Mouse (Mus musculus) forebrain, embryonic 14.5 days (tissue): Measurements from ENCODE around the gene Ckap5. TPM values are rescaled to one million over a fixed set of nuclear protein-coding genes. Genes with fewer than 3 reads are reported as not detected.

ENCODE experiments used
- ATAC-seq: fragments of 200-750 bp; cut with Nextera tagmentation; 2 replicates; pipeline ENCODE4 v1.8.0; 2017; ENCODE audit warnings: mild to moderate bottlenecking, moderate library complexity
- DNase-seq: peaks from one replicate; pipeline ENCODE4 v3.0.0-alpha.2; 2015; ENCODE audit warnings: low spot score
- H3K27ac ChIP-seq: fragments of 300-500 bp; sonication (generic); 2 replicates; pipeline ENCODE4 v1.5.1; 2014; ENCODE audit warnings: low read depth, mild to moderate bottlenecking, control low read depth, low read length, moderate library complexity
- H3K27me3 ChIP-seq: fragments of 300-500 bp; sonication (generic); replicated peaks from 2 replicates; pipeline ENCODE4 v1.6.1; 2014; ENCODE audit warnings: low read length, control low read depth, mixed read lengths; ENCODE audit not compliant: control insufficient read depth, insufficient read depth
- H3K36me3 ChIP-seq: fragments of 300-500 bp; sonication (generic); 2 replicates; pipeline ENCODE4 v1.6.1; 2014; ENCODE audit warnings: low read length, control low read depth; ENCODE audit not compliant: control insufficient read depth, insufficient read depth
- H3K4me1 ChIP-seq: fragments of 300-500 bp; sonication (generic); 2 replicates; pipeline ENCODE4 v1.6.1; 2014; ENCODE audit warnings: antibody characterized with exemption, low read length, control low read depth; ENCODE audit not compliant: control insufficient read depth, insufficient read depth
- H3K4me2 ChIP-seq: fragments of 300-500 bp; sonication (generic); 2 replicates; pipeline ENCODE4 v1.6.1; 2014; ENCODE audit warnings: mild to moderate bottlenecking, control low read depth, low read length
- H3K4me3 ChIP-seq: fragments of 300-500 bp; sonication (generic); 2 replicates; pipeline ENCODE4 v1.5.1; 2014; ENCODE audit warnings: low read depth, low read length, control low read depth
- H3K9ac ChIP-seq: fragments of 300-500 bp; sonication (generic); 2 replicates; pipeline ENCODE4 v1.6.1; 2014; ENCODE audit warnings: mild to moderate bottlenecking, low read length, control low read depth, moderate library complexity
- H3K9me3 ChIP-seq: fragments of 300-500 bp; sonication (generic); replicated peaks from 2 replicates; pipeline ENCODE4 v1.6.1; 2016; ENCODE audit warnings: low read length, control low read depth, mixed read lengths; ENCODE audit not compliant: control insufficient read depth
- WGBS: fragments of 180-500 bp; shearing (Covaris S2); extraction: QIAGEN DNeasy Blood & Tissue Kit; methylation state at CpG from one replicate; pipeline ENCODE4 v1.1.7; 2014; 5-methylcytosine and 5-hydroxymethylcytosine counted together
- polyA plus RNA-seq: library from polyadenylated mRNA; unstranded; fragments of >200 nt; fragmentation: Nextera tagmentation; extraction: Ambion mirVana; gene quantifications from 2 replicates; pipeline ENCODE4 v1.2.1, GENCODE M21; 2014

Gene Ckap5
- polyA plus RNA-seq, 1 experiment from 2014 or later: 106 TPM

GRCm38 (mm10) chr2:91652863-91653262 is 126.3 kb downstream of the Ckap5 start:
- H3K4me1 ChIP-seq: peaks cover 13% of the 10 kb centered on the region
- WGBS: 63% methylated on average over 6 of the region's 6 CpGs
- no peaks in the 10 kb centered on the region for H3K9me3 ChIP-seq
- peak; percentile 12 for DNase-seq
- no peaks in the 10 kb centered on the region for H3K27me3 ChIP-seq
- no peak overlapping the region for H3K4me2 ChIP-seq
- peaks cover 48% of the 10 kb centered on the region for H3K36me3 ChIP-seq
- no peak for ATAC-seq
- H3K4me3 ChIP-seq: no peak overlapping the region
- H3K27ac ChIP-seq: no peak overlapping the region
- 0 out of 2 replicates have a peak overlapping the region, but pooled peaks have one; percentile 13 for H3K9ac ChIP-seq

GRCm38 (mm10) chr2:91655388-91655787 is 128.8 kb downstream of the Ckap5 start:
- DNase-seq (no peak), ATAC-seq (no peak)
- WGBS: 95% methylated on average over 5 of the region's 5 CpGs
- no peak overlapping the region for H3K4me3 ChIP-seq
- H3K9me3 ChIP-seq: no peaks in the 10 kb centered on the region
- no peak overlapping the region for H3K27ac ChIP-seq
- H3K36me3 ChIP-seq: peaks cover 61% of the 10 kb centered on the region
- peaks cover 7% of the 10 kb centered on the region for H3K4me1 ChIP-seq
- no peaks in the 10 kb centered on the region for H3K27me3 ChIP-seq
- no peak overlapping the region for H3K4me2 ChIP-seq
- H3K9ac ChIP-seq: no peak overlapping the region

GRCm38 (mm10) chr2:91655827-91656226 is 129.3 kb downstream of the Ckap5 start:
- H3K4me2 ChIP-seq: no peak overlapping the region
- no peak overlapping the region for H3K4me3 ChIP-seq
- DNase-seq (no peak), ATAC-seq (no peak)
- 72% methylated on average over 6 of the region's 6 CpGs for WGBS
- H3K36me3 ChIP-seq: peaks cover 61% of the 10 kb centered on the region
- H3K27me3 ChIP-seq: no peaks in the 10 kb centered on the region
- no peak overlapping the region for H3K27ac ChIP-seq
- H3K4me1 ChIP-seq: peaks cover 4% of the 10 kb centered on the region
- H3K9ac ChIP-seq: no peak overlapping the region
- H3K9me3 ChIP-seq: no peaks in the 10 kb centered on the region

- H3K4me2 ChIP-seq: no peak overlapping the region
- no peak overlapping the region for H3K9ac ChIP-seq
- peaks cover 68% of the 10 kb centered on the region for H3K36me3 ChIP-seq
- H3K9me3 ChIP-seq: no peaks in the 10 kb centered on the region
- no peak overlapping the region for H3K4me3 ChIP-seq
- H3K27ac ChIP-seq: no peak overlapping the region
- no peak for DNase-seq
- H3K4me1 ChIP-seq: no peaks in the 10 kb centered on the region
- WGBS: 70% methylated on average over 8 of the region's 8 CpGs
- no peak for ATAC-seq
- no peaks in the 10 kb centered on the region for H3K27me3 ChIP-seq
These were observed 130.2 kb downstream of the Ckap5 start for GRCm38 (mm10) chr2:91656774-91657173.

- no peaks in the 10 kb centered on the region for H3K4me1 ChIP-seq
- H3K36me3 ChIP-seq: peaks cover 79% of the 10 kb centered on the region
- no peak overlapping the region for H3K4me3 ChIP-seq
- 95% methylated on average over 8 of the region's 8 CpGs for WGBS
- ATAC-seq (no peak), DNase-seq (no peak)
- H3K9ac ChIP-seq: no peak overlapping the region
- no peaks in the 10 kb centered on the region for H3K27me3 ChIP-seq
- no peak overlapping the region for H3K4me2 ChIP-seq
- H3K27ac ChIP-seq: no peak overlapping the region
- H3K9me3 ChIP-seq: no peaks in the 10 kb centered on the region
These were observed 133.1 kb downstream of the Ckap5 start for GRCm38 (mm10) chr2:91659657-91660056.

- ATAC-seq (no peak), DNase-seq (no peak)
- no peak overlapping the region for H3K27ac ChIP-seq
- H3K4me3 ChIP-seq: no peak overlapping the region
- peaks cover 70% of the 10 kb centered on the region for H3K36me3 ChIP-seq
- H3K4me1 ChIP-seq: no peaks in the 10 kb centered on the region
- H3K4me2 ChIP-seq: no peak overlapping the region
- 93% methylated on average over 6 of the region's 6 CpGs for WGBS
- H3K9me3 ChIP-seq: no peaks in the 10 kb centered on the region
- no peak overlapping the region for H3K9ac ChIP-seq
- no peaks in the 10 kb centered on the region for H3K27me3 ChIP-seq
These were observed 134.4 kb downstream of the Ckap5 start for GRCm38 (mm10) chr2:91660981-91661380.

- H3K4me2 ChIP-seq: no peak overlapping the region
- H3K36me3 ChIP-seq: peaks cover 73% of the 10 kb centered on the region
- no peaks in the 10 kb centered on the region for H3K9me3 ChIP-seq
- no peaks in the 10 kb centered on the region for H3K4me1 ChIP-seq
- ATAC-seq: no peak
- no peak overlapping the region for H3K9ac ChIP-seq
- no peaks in the 10 kb centered on the region for H3K27me3 ChIP-seq
- DNase-seq: no peak
- H3K4me3 ChIP-seq: no peak overlapping the region
- no peak overlapping the region for H3K27ac ChIP-seq
These were observed 138.2 kb downstream of the Ckap5 start for GRCm38 (mm10) chr2:91664780-91665179.

- WGBS: 95% methylated on average over 6 of the region's 6 CpGs
- Histone ChIP-seq H3K4me2 (no peak overlapping the region), H3K4me1 (no peaks in the 10 kb centered on the region), H3K9ac (no peak overlapping the region), H3K36me3 (peaks cover 83% of the 10 kb centered on the region), H3K9me3 (no peaks in the 10 kb centered on the region), H3K4me3 (no peak overlapping the region), H3K27me3 (no peaks in the 10 kb centered on the region), H3K27ac (no peak overlapping the region)
- no peak for ATAC-seq
- DNase-seq: no peak
These were observed 139.9 kb downstream of the Ckap5 start for GRCm38 (mm10) chr2:91666386-91666910.

GRCm38 (mm10) chr2:91667747-91668146 is 141.2 kb downstream of the Ckap5 start:
- no peak overlapping the region for H3K4me2 ChIP-seq
- DNase-seq (no peak), ATAC-seq (no peak)
- H3K9me3 ChIP-seq: no peaks in the 10 kb centered on the region
- no peaks in the 10 kb centered on the region for H3K27me3 ChIP-seq
- H3K4me3 ChIP-seq: no peak overlapping the region
- no peak overlapping the region for H3K9ac ChIP-seq
- WGBS: 72% methylated on average over 2 of the region's 2 CpGs
- peaks cover 85% of the 10 kb centered on the region for H3K36me3 ChIP-seq
- H3K27ac ChIP-seq: no peak overlapping the region
- no peaks in the 10 kb centered on the region for H3K4me1 ChIP-seq
